Mouse (Mus musculus): Measurements from ENCODE around the gene Elovl5. TPM values are rescaled to one million over a fixed set of nuclear protein-coding genes. Genes with fewer than 3 reads are reported as not detected.

Gene Elovl5
- total RNA-seq (2014; rRNA removed) (90.5 and 92.4 TPM in 2 replicates), polyA plus RNA-seq (2015; fragmentation: Nextera tagmentation; extraction: Ambion mirVana) (70.7 and 71.6 TPM in 2 replicates)

GRCm38 (mm10) chr9:77917074-77917621 is at the start of gene Elovl5:
Gene Elovl5 (plus strand): TSS chr9:77917364.
- Histone ChIP-seq H3K4me2 (ENCODE audit: low read depth, low read length) (peak within 1 kb of the TSS; percentile 66), H3K27me3 (ENCODE audit: insufficient read depth, low read length) (no peaks in the 10 kb centered on the region), H3K4me1 (ENCODE audit: insufficient read depth, low read length) (peaks cover 3% of the 10 kb centered on the region; the same call in 1 of the 2 replicates), H3K27ac (peak within 1 kb of the TSS; percentile 92), H3K9me3 (ENCODE audit: low read length) (no peaks in the 10 kb centered on the region), H3K36me3 (ENCODE audit: insufficient read depth, low read length) (no peaks in the 10 kb centered on the region), H3K9ac (replicated peaks; ENCODE audit: low read length) (peak within 1 kb of the TSS; percentile 74), H3K4me3 (ENCODE audit: low read length) (peak within 1 kb of the TSS; percentile 97)
- TF ChIP-seq CTCF (IDR thresholded peaks at IDR 0.05; ENCODE audit: low read depth) = no peak
- WGBS = under 1% methylated on average over 42 of the region's 42 CpGs
- peak; percentile 97 for ATAC-seq
- DNase-seq (ENCODE audit: low spot score) = peak; percentile 99

DNA sequence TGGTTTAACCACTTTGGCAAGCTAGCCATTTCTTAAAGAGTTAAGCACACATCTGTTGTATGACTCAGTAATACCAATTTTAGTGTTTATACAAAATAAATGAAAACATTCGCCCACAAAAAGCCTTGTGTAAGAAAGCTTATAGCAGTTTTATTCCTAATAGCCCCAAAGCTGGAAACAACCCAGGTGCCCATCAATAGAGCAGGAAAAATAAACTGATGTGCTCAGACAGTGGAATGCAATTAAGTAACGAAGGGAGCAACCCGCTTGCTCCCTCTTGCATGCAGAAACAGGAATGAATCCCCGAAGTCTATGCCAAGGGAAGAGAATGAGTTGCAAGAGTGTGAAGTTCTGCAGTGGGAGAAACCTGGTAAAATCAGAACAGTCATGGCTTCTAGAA is 25.7 kb upstream of the Elovl5 start:
- Histone ChIP-seq H3K4me1 (ENCODE audit: insufficient read depth, low read length) (no peaks in the 10 kb centered on the region), H3K9ac (replicated peaks; ENCODE audit: low read length) (no peak overlapping the region), H3K4me3 (ENCODE audit: low read length) (no peak overlapping the region), H3K4me2 (ENCODE audit: low read depth, low read length) (no peak overlapping the region), H3K27me3 (ENCODE audit: insufficient read depth, low read length) (no peaks in the 10 kb centered on the region), H3K9me3 (ENCODE audit: low read length) (no peaks in the 10 kb centered on the region), H3K36me3 (ENCODE audit: insufficient read depth, low read length) (no peaks in the 10 kb centered on the region), H3K27ac (no peak overlapping the region)
- no peak for TF ChIP-seq CTCF (IDR thresholded peaks at IDR 0.05; ENCODE audit: low read depth)
- no peak for DNase-seq (ENCODE audit: low spot score)
- WGBS = 57% methylated on average over 4 of the region's 4 CpGs
- ATAC-seq = no peak

GRCm38 (mm10) chr9:77898551-77898950 is 18.6 kb upstream of the Elovl5 start:
- no peak overlapping the region for H3K9ac ChIP-seq (replicated peaks; ENCODE audit: low read length)

DNA sequence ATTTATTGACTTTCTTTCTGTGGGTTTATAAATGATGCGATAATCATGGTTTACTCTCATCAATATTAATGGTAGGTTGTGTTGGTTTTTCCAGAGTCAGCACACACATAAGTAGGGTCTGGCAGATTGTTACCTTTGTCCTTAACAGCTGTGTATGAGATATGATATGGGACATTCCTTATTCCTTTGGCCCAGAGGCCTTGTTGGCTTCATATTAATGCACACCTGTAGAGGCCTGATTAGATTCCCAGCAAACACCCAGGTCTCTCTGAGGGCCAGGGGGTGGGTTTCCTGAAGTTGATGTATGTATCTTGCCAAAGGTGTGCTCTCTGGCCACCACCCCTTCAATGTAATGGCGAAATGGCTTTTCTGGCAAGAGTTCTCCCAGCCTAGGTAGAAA is 13.0 kb upstream of the Elovl5 start:
- 94% methylated on average over 2 of the region's 2 CpGs for WGBS
- Histone ChIP-seq H3K36me3 (ENCODE audit: insufficient read depth, low read length) (no peaks in the 10 kb centered on the region), H3K4me3 (ENCODE audit: low read length) (no peak overlapping the region), H3K4me2 (ENCODE audit: low read depth, low read length) (no peak overlapping the region), H3K9ac (replicated peaks; ENCODE audit: low read length) (no peak overlapping the region), H3K27ac (no peak overlapping the region), H3K4me1 (ENCODE audit: insufficient read depth, low read length) (no peaks in the 10 kb centered on the region), H3K9me3 (ENCODE audit: low read length) (no peaks in the 10 kb centered on the region), H3K27me3 (ENCODE audit: insufficient read depth, low read length) (no peaks in the 10 kb centered on the region)
- no peak for TF ChIP-seq CTCF (IDR thresholded peaks at IDR 0.05; ENCODE audit: low read depth)
- DNase-seq (ENCODE audit: low spot score) (no peak), ATAC-seq (no peak)

More at GRCm38 (mm10) chr9:77898551-77898950, 18.6 kb upstream of the Elovl5 start:
- DNase-seq (ENCODE audit: low spot score) (no peak), ATAC-seq (no peak)
- 75% methylated on average over 7 of the region's 7 CpGs for WGBS
- no peaks in the 10 kb centered on the region for H3K36me3 ChIP-seq (ENCODE audit: insufficient read depth, low read length)
- no peak overlapping the region for H3K27ac ChIP-seq
- no peaks in the 10 kb centered on the region for H3K27me3 ChIP-seq (ENCODE audit: insufficient read depth, low read length)
- no peaks in the 10 kb centered on the region for H3K9me3 ChIP-seq (ENCODE audit: low read length)
- no peaks in the 10 kb centered on the region for H3K4me1 ChIP-seq (ENCODE audit: insufficient read depth, low read length)
- no peak overlapping the region for H3K4me3 ChIP-seq (ENCODE audit: low read length)
- no peak overlapping the region for H3K4me2 ChIP-seq (ENCODE audit: low read depth, low read length)
- TF ChIP-seq CTCF (IDR thresholded peaks at IDR 0.05; ENCODE audit: low read depth) = no peak

DNA sequence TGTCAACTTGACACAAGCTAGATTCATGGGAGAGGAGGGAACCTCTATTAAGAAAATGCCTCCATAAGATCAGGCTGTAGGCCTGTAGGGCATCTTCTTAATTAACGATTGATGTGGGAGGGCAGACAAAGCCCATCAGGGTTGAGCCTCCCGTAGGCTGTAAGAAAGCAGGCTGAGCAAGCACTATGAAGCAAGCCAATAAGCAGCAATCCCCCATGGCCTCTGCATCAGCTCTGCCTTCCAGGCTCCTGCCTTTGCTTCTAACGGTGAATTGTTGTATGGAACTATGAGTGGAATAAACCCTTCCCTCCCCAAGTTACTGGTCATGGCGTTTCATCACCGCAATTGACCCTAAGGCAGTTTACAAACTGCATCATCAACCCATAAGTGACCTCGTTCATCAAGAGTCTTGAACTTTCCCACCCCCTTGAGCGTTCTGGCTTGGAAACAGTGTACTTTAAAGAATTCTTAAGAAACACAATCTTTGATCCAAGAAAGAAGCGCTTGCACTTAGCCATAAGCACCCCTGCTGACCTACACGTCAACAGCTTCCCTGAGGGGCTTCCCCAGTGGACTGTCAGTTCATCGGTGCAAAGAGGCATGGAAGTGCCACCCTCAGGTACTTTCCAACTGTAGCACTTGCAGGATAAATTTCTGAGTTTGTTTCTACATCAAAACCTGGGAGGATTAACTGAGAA is 7.4 kb upstream of the Elovl5 start:
- 13% methylated on average over 10 of the region's 10 CpGs for WGBS
- peak overlapping the region; percentile 70 for H3K9ac ChIP-seq (replicated peaks; ENCODE audit: low read length)
- no peaks in the 10 kb centered on the region for H3K27me3 ChIP-seq (ENCODE audit: insufficient read depth, low read length)
- ATAC-seq (no peak), DNase-seq (ENCODE audit: low spot score) (peak; percentile 23)
- TF ChIP-seq CTCF (IDR thresholded peaks at IDR 0.05; ENCODE audit: low read depth) = no peak
- H3K36me3 ChIP-seq (ENCODE audit: insufficient read depth, low read length) = no peaks in the 10 kb centered on the region
- peak overlapping the region; percentile 48 for H3K4me3 ChIP-seq (ENCODE audit: low read length)
- H3K9me3 ChIP-seq (ENCODE audit: low read length) = no peaks in the 10 kb centered on the region
- peak overlapping the region; percentile 89 for H3K27ac ChIP-seq
- H3K4me1 ChIP-seq (ENCODE audit: insufficient read depth, low read length) = peaks cover 7% of the 10 kb centered on the region
- H3K4me2 ChIP-seq (ENCODE audit: low read depth, low read length) = peak overlapping the region; percentile 64

DNA sequence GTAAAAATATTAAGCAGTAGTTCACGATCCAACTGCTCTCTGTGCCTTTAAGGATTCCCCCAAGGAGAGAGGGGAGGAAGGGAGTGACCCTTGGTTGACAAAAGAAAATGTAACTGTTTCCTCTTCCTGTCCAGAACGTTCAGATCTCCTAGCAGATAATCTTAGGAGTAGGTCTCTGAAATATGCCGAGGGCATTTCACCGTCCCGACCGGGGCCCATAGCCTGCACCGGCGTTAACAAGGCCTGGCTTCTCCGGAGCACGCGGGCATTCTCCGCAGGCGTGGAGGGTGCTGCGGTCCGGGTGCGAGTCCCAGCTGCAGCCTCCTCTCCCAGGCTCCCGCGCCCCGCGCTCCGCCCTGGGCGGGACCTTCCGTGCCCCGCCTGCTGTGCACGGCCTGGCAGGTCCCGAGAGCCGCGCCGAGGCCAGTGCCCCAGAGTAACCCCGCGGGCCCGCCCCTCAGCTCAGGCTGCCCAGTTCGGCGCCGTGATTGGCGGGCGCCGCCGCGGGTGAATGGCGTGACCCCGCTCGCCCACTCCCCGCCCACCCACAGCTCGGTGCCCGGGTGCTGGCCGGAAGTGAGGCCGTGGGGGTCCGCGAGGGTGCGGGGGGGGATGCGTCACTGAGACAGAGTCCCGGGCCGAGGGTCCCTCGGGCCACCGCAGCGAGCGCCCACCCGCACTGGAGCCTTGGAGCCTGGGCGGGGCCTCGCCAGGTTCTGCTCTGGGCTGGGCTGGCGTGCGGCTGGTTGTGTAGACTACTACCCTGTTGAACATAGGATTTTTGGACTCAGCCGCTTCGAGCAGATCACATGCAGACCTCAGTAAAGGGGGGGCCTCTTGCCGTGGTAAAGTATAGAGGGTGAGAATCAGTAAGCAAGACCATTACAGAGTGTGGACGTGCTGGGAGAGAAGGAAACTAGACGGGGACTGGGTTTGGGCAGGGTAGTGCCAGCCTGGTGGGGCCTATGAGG is 6.6 kb upstream of the Elovl5 start:
- TF ChIP-seq CTCF (IDR thresholded peaks at IDR 0.05; ENCODE audit: low read depth) = no peak
- ATAC-seq (peak; percentile 98), DNase-seq (ENCODE audit: low spot score) (peak; percentile 92)
- H3K9me3 ChIP-seq (ENCODE audit: low read length) = no peaks in the 10 kb centered on the region
- H3K27ac ChIP-seq = peak overlapping the region; percentile 89
- peak overlapping the region; percentile 48 for H3K4me3 ChIP-seq (ENCODE audit: low read length)
- no peaks in the 10 kb centered on the region for H3K27me3 ChIP-seq (ENCODE audit: insufficient read depth, low read length)
- peak overlapping the region; percentile 70 for H3K9ac ChIP-seq (replicated peaks; ENCODE audit: low read length)
- WGBS = under 1% methylated on average over 67 of the region's 68 CpGs
- H3K4me2 ChIP-seq (ENCODE audit: low read depth, low read length) = peak overlapping the region; percentile 64
- peaks cover 7% of the 10 kb centered on the region for H3K4me1 ChIP-seq (ENCODE audit: insufficient read depth, low read length)
- no peaks in the 10 kb centered on the region for H3K36me3 ChIP-seq (ENCODE audit: insufficient read depth, low read length)
